Comparison of ENCODE assay signal across 9 mouse cellular contexts in the genomic region with DNA sequence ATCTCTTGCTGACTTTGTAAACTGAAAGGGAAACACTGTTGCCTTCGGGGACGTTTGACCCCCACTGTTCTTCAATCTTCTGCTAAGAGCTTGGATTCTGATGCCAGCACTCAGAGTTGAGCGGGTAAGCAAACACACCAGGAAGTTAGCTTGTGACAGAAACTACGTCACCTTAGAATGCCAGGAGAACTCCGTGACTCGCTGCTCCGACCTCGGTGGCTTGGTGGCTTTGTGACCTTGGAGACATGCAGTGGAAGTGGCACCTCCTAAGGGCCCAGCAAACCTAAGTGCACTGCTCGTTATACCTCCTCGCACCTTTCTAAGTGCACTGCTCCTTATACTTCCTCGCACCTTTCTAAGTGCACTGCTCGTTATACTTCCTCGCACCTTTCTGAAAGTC. TPM values are rescaled to one million over a fixed set of nuclear protein-coding genes. Genes with fewer than 3 reads are reported as not detected.
DNase-seq lines count a peak whose midpoint lies in the region; ATAC-seq and TF ChIP-seq lines count a peak whose summit lies in the region.
"Had no signal": no experiment of that assay in that cellular context is flagged by ENCODE, and none has a peak within 500 bp of the region (broad histone marks: within the 10 kb centered on the region; RNA-seq: fewer than 3 reads in every experiment).

No protein-coding gene starts in this region.

- no peaks in the 10 kb centered on the region for H3K36me3 ChIP-seq in intestine, embryonic 14.5 days (ENCODE audit: control insufficient read depth, insufficient read depth, low read length)
- H3K36me3 ChIP-seq in intestine, embryonic 16.5 days (ENCODE audit: control insufficient read depth, insufficient read depth, low read length): no peaks in the 10 kb centered on the region
- no peaks in the 10 kb centered on the region for H3K36me3 ChIP-seq in macrophage (ENCODE audit: inconsistent target)

- ATAC-seq in intestine, embryonic 14.5 days (replicated peaks; ENCODE audit: low FRiP score, low TSS enrichment, low read depth): no peak
- ATAC-seq in intestine, embryonic 16.5 days: no peak
- peak; percentile 65 for ATAC-seq in inflammation-experienced regulatory T-cells, adult 6 months
- ATAC-seq: Patski had no signal

- H3K27ac ChIP-seq in intestine, embryonic 14.5 days (ENCODE audit: low read depth): peak overlapping the region; percentile 52; the same call in 1 of the 2 replicates
- no peak overlapping the region for H3K27ac ChIP-seq in intestine, embryonic 16.5 days (ENCODE audit: low read length)
- no peak overlapping the region for H3K27ac ChIP-seq in bone marrow, adult 2 months (ENCODE audit: control insufficient read depth, insufficient read depth, low read depth, low read length, poor library complexity)
- H3K27ac ChIP-seq in macrophage: peak overlapping the region; percentile 28; the same call in 1 of the 2 replicates

- H3K9me3 ChIP-seq in intestine, embryonic 14.5 days (ENCODE audit: control insufficient read depth, low read length): peaks cover 7% of the 10 kb centered on the region; the same call in 1 of the 2 replicates
- no peaks in the 10 kb centered on the region for H3K9me3 ChIP-seq in intestine, embryonic 16.5 days (ENCODE audit: control insufficient read depth, low read length)

- H3K4me2 ChIP-seq in intestine, embryonic 14.5 days (ENCODE audit: low read length): no peak overlapping the region
- no peak overlapping the region for H3K4me2 ChIP-seq in intestine, embryonic 16.5 days (ENCODE audit: low read depth, low read length)

- H3K79me2 ChIP-seq in macrophage (ENCODE audit: inconsistent target): no peaks in the 10 kb centered on the region

- TF ChIP-seq CTCF in bone marrow, adult 2 months (IDR thresholded peaks at IDR 0.05; ENCODE audit: control insufficient read depth, insufficient read depth, low read length): no peak

- no peak overlapping the region for H3K4me3 ChIP-seq in intestine, embryonic 14.5 days (ENCODE audit: low read depth, low read length)
- no peak overlapping the region for H3K4me3 ChIP-seq in intestine, embryonic 16.5 days (ENCODE audit: low read length)
- H3K4me3 ChIP-seq in bone marrow, adult 2 months (replicated peaks; ENCODE audit: control insufficient read depth, low read depth, low read length): peak overlapping the region; percentile 63
- no peak overlapping the region; the same call in 1 of the 2 replicates for H3K4me3 ChIP-seq in macrophage (ENCODE audit: inconsistent target)

- H3K9ac ChIP-seq in intestine, embryonic 14.5 days (ENCODE audit: low read length): no peak overlapping the region
- no peak overlapping the region for H3K9ac ChIP-seq in intestine, embryonic 16.5 days (ENCODE audit: low read depth, low read length)

- H3K4me1 ChIP-seq in intestine, embryonic 14.5 days (replicated peaks; ENCODE audit: control insufficient read depth, insufficient read depth, low read length): peaks cover 5% of the 10 kb centered on the region; the same call in 1 of the 2 replicates
- H3K4me1 ChIP-seq in intestine, embryonic 16.5 days (ENCODE audit: control insufficient read depth, insufficient read depth, low read length): peaks cover 6% of the 10 kb centered on the region; the same call in 1 of the 2 replicates
- no peaks in the 10 kb centered on the region for H3K4me1 ChIP-seq in bone marrow, adult 2 months (ENCODE audit: control insufficient read depth, insufficient read depth, low read length)

- 71% methylated on average over 13 of the region's 13 CpGs for WGBS in intestine, embryonic 14.5 days
- WGBS in intestine, embryonic 16.5 days: 66% methylated on average over 13 of the region's 13 CpGs
- 20% methylated on average over 13 of the region's 13 CpGs for WGBS in bone marrow, adult 2 months
- WGBS in macrophage (ENCODE audit: missing documents): 30% methylated on average over 13 of the region's 13 CpGs

- no peak for TF ChIP-seq POLR2A in bone marrow, adult 2 months (IDR thresholded peaks at IDR 0.05; ENCODE audit: borderline replicate concordance, control insufficient read depth, low read depth, low read length)

- no peaks in the 10 kb centered on the region for H3K27me3 ChIP-seq in intestine, embryonic 14.5 days (replicated peaks; ENCODE audit: control insufficient read depth, insufficient read depth, low read length)
- no peaks in the 10 kb centered on the region for H3K27me3 ChIP-seq in intestine, embryonic 16.5 days (replicated peaks; ENCODE audit: control insufficient read depth, insufficient read depth, low read length)
- H3K27me3 ChIP-seq: Patski had no signal

- no peak for DNase-seq in intestine, embryonic 14.5 days (ENCODE audit: low spot score)
- no peak for DNase-seq in ovary, adult 18-20 months (ENCODE audit: low spot score)
- DNase-seq in cerebellum, postnatal 25 days: no peak
- DNase-seq in left cerebral cortex, adult 11 months (ENCODE audit: low spot score): no peak

RNA-seq across cellular contexts. Expression of a gene that starts 9.0 kb away (rescaled TPM):
- 15.6 and 18.5 TPM in 2 replicates for polyA plus RNA-seq in intestine, embryonic 14.5 days (2014; fragmentation: Nextera tagmentation; extraction: Ambion mirVana)
- polyA plus RNA-seq in intestine, embryonic 16.5 days (2015; fragmentation: Nextera tagmentation; extraction: Ambion mirVana): 18.7 and 21.4 TPM in 2 replicates
- 12.8 and 32.0 TPM in 2 replicates for polyA plus RNA-seq in bone marrow, adult 2 months (2011; ENCODE audit: insufficient read depth, insufficient read length, low replicate concordance, missing spikeins)
- 100 to 1,000 TPM; 168 to 202 (median 175) TPM for polyA plus RNA-seq in inflammation-experienced regulatory T-cells, adult 6 months (2017; shearing (Covaris generic))
- total RNA-seq in macrophage (2018; cell fraction: chromatin; rRNA removed): 10 to 100 TPM in 22 of 26 experiments, 1 to 10 TPM in 4; 3.1 to 77.4 (median 40.2) TPM
- 100 to 1,000 TPM in 1 of 26 experiments, 10 to 100 TPM in 25; 21.1 to 103 (median 56.9) TPM for total RNA-seq in macrophage (2018; cell fraction: cytosol; rRNA removed)
- total RNA-seq in macrophage (2018; cell fraction: nucleus; rRNA removed): 10 to 100 TPM in 24 of 26 experiments, 1 to 10 TPM in 2; 6.9 to 75.9 (median 39.1) TPM
- 33.1 to 51.7 TPM (median 44.5 TPM) in 3 replicates for polyA plus RNA-seq in macrophage (2018)

RNA-seq across cellular contexts. Expression of a gene that starts 47.3 kb away (rescaled TPM):
- polyA plus RNA-seq in intestine, embryonic 14.5 days (2014; fragmentation: Nextera tagmentation; extraction: Ambion mirVana): 11.9 TPM in 2 replicates
- 8.3 and 9.3 TPM in 2 replicates for polyA plus RNA-seq in intestine, embryonic 16.5 days (2015; fragmentation: Nextera tagmentation; extraction: Ambion mirVana)
- polyA plus RNA-seq in bone marrow, adult 2 months (2011; ENCODE audit: insufficient read depth, insufficient read length, low replicate concordance, missing spikeins): 20.0 and 26.1 TPM in 2 replicates
- 10 to 100 TPM; 29.8 to 56.9 (median 37.3) TPM for polyA plus RNA-seq in inflammation-experienced regulatory T-cells, adult 6 months (2017; shearing (Covaris generic))
- total RNA-seq in macrophage (2018; cell fraction: chromatin; rRNA removed): 10 to 100 TPM in 18 of 26 experiments, 1 to 10 TPM in 8; 1.6 to 54.8 (median 20.7) TPM
- 10 to 100 TPM; 13.5 to 52.0 (median 33.7) TPM for total RNA-seq in macrophage (2018; cell fraction: cytosol; rRNA removed)
- total RNA-seq in macrophage (2018; cell fraction: nucleus; rRNA removed): 10 to 100 TPM in 22 of 26 experiments, 1 to 10 TPM in 4; 6.1 to 53.2 (median 32.9) TPM
- polyA plus RNA-seq in macrophage (2018): 19.9 to 30.6 TPM (median 22.3 TPM) in 3 replicates

RNA-seq across cellular contexts. Expression of a gene that starts 55.5 kb away (rescaled TPM):
- polyA plus RNA-seq in intestine, embryonic 14.5 days (2014; fragmentation: Nextera tagmentation; extraction: Ambion mirVana): 3.0 and 3.4 TPM in 2 replicates
- polyA plus RNA-seq in intestine, embryonic 16.5 days (2015; fragmentation: Nextera tagmentation; extraction: Ambion mirVana): 2.1 and 2.3 TPM in 2 replicates
- polyA plus RNA-seq in bone marrow, adult 2 months (2011; ENCODE audit: insufficient read depth, insufficient read length, low replicate concordance, missing spikeins): not detected in 2 replicates
- polyA plus RNA-seq in inflammation-experienced regulatory T-cells, adult 6 months (2017; shearing (Covaris generic)): under 1 TPM in 1 of 3 experiments, not detected in 2; 0.21 TPM
- total RNA-seq in macrophage (2018; cell fraction: chromatin; rRNA removed): 1 to 10 TPM in 3 of 26 experiments, under 1 TPM in 5, not detected in 18; 0.66 to 2.2 (median 0.71) TPM
- 1 to 10 TPM in 3 of 26 experiments, under 1 TPM in 10, not detected in 13; 0.07 to 4.3 (median 0.38) TPM for total RNA-seq in macrophage (2018; cell fraction: cytosol; rRNA removed)
- 1 to 10 TPM in 6 of 26 experiments, under 1 TPM in 5, not detected in 15; 0.34 to 9.0 (median 1.0) TPM for total RNA-seq in macrophage (2018; cell fraction: nucleus; rRNA removed)
- polyA plus RNA-seq in macrophage (2018): not detected in 3 replicates
- polyA plus RNA-seq: Patski had no signal

Comparison
In these comparisons a context has a peak if more than half of its experiments do, and no peak if none do; other contexts are left out.
1. H3K27ac ChIP-seq: peak in intestine, embryonic 14.5 days (single experiment) and macrophage (single experiment); none in intestine, embryonic 16.5 days (single experiment) and bone marrow, adult 2 months (single experiment).